ENCODE assay signal across 8 mouse cellular contexts in genomic region chr5:36226296-36226695, GRCm38 (mm10). TPM values are rescaled to one million over a fixed set of nuclear protein-coding genes. Genes with fewer than 3 reads are reported as not detected.
DNase-seq lines count a peak whose midpoint lies in the region; ATAC-seq and TF ChIP-seq lines count a peak whose summit lies in the region.

No protein-coding gene starts in this region.

- no peak overlapping the region for H3K4me2 ChIP-seq in hindbrain, embryonic 11.5 days (replicated peaks; ENCODE audit: low read depth, low read length)
- no peak overlapping the region for H3K4me2 ChIP-seq in hindbrain, embryonic 12.5 days (replicated peaks)
- H3K4me2 ChIP-seq in limb, embryonic 14.5 days (replicated peaks; ENCODE audit: low read depth, low read length, severe bottlenecking): no peak overlapping the region
- no peak overlapping the region for H3K4me2 ChIP-seq in liver, embryonic 11.5 days

- peaks cover 7% of the 10 kb centered on the region; the same call in 1 of the 2 replicates for H3K4me1 ChIP-seq in hindbrain, embryonic 11.5 days (replicated peaks; ENCODE audit: control insufficient read depth, insufficient read depth, low read length)
- peaks cover 69% of the 10 kb centered on the region for H3K4me1 ChIP-seq in hindbrain, embryonic 12.5 days
- peaks cover 28% of the 10 kb centered on the region for H3K4me1 ChIP-seq in limb, embryonic 14.5 days (ENCODE audit: control insufficient read depth, insufficient read depth, low read length)
- H3K4me1 ChIP-seq in liver, embryonic 11.5 days (replicated peaks; ENCODE audit: control insufficient read depth, insufficient read depth, low read length): no peaks in the 10 kb centered on the region; the same call in 1 of the 2 replicates

- WGBS in hindbrain, embryonic 11.5 days: 72% methylated on average over 11 of the region's 11 CpGs
- 71% methylated on average over 11 of the region's 11 CpGs for WGBS in hindbrain, embryonic 12.5 days
- WGBS in limb, embryonic 14.5 days: 36% methylated on average over 11 of the region's 11 CpGs
- 79% methylated on average over 11 of the region's 11 CpGs for WGBS in liver, embryonic 11.5 days

- no peaks in the 10 kb centered on the region for H3K36me3 ChIP-seq in hindbrain, embryonic 11.5 days (ENCODE audit: control insufficient read depth, insufficient read depth, low read length)
- no peaks in the 10 kb centered on the region for H3K36me3 ChIP-seq in hindbrain, embryonic 12.5 days
- peaks cover 4% of the 10 kb centered on the region for H3K36me3 ChIP-seq in limb, embryonic 14.5 days (ENCODE audit: control insufficient read depth, insufficient read depth, low read length)
- H3K36me3 ChIP-seq in liver, embryonic 11.5 days (ENCODE audit: control insufficient read depth, insufficient read depth, low read length): no peaks in the 10 kb centered on the region

- no peaks in the 10 kb centered on the region for H3K27me3 ChIP-seq in hindbrain, embryonic 11.5 days (ENCODE audit: control insufficient read depth, insufficient read depth, low read length)
- H3K27me3 ChIP-seq in hindbrain, embryonic 12.5 days: peaks cover 3% of the 10 kb centered on the region; the same call in 1 of the 2 replicates
- no peaks in the 10 kb centered on the region for H3K27me3 ChIP-seq in limb, embryonic 14.5 days (ENCODE audit: control insufficient read depth, insufficient read depth, low read length)
- H3K27me3 ChIP-seq in liver, embryonic 11.5 days (replicated peaks; ENCODE audit: control insufficient read depth, insufficient read depth, low read length): no peaks in the 10 kb centered on the region

- H3K9me3 ChIP-seq in hindbrain, embryonic 11.5 days (ENCODE audit: control insufficient read depth, low read length): no peaks in the 10 kb centered on the region
- H3K9me3 ChIP-seq in hindbrain, embryonic 12.5 days (replicated peaks): no peaks in the 10 kb centered on the region
- H3K9me3 ChIP-seq in limb, embryonic 14.5 days (ENCODE audit: control insufficient read depth, low read length): no peaks in the 10 kb centered on the region
- H3K9me3 ChIP-seq in liver, embryonic 11.5 days (ENCODE audit: control insufficient read depth, low read length): no peaks in the 10 kb centered on the region

- H3K27ac ChIP-seq in hindbrain, embryonic 11.5 days (ENCODE audit: low read depth, low read length): no peak overlapping the region
- H3K27ac ChIP-seq in hindbrain, embryonic 12.5 days: no peak overlapping the region
- peak overlapping the region; percentile 86 for H3K27ac ChIP-seq in limb, embryonic 14.5 days (replicated peaks; ENCODE audit: low read depth, low read length)
- H3K27ac ChIP-seq in liver, embryonic 11.5 days (ENCODE audit: low read depth, low read length): no peak overlapping the region

- no peak for ATAC-seq in hindbrain, embryonic 11.5 days (ENCODE audit: low FRiP score)
- ATAC-seq in hindbrain, embryonic 12.5 days (ENCODE audit: low FRiP score): no peak
- peak; percentile 85 for ATAC-seq in frontal cortex, adult (ENCODE audit: low TSS enrichment)
- ATAC-seq in limb, embryonic 14.5 days (ENCODE audit: low FRiP score, low read depth): peak; percentile 77
- no peak for ATAC-seq in liver, embryonic 11.5 days (replicated peaks; ENCODE audit: low FRiP score)
- ATAC-seq in monocyte, adult 5-6 weeks (replicated peaks; ENCODE audit: insufficient number of reproducible peaks, low FRiP score, low TSS enrichment, poor library complexity, severe bottlenecking): no peak

- peak overlapping the region; percentile 12; the same call in 1 of the 2 replicates for H3K9ac ChIP-seq in hindbrain, embryonic 11.5 days (ENCODE audit: low read depth, low read length)
- H3K9ac ChIP-seq in hindbrain, embryonic 12.5 days: no peak overlapping the region
- H3K9ac ChIP-seq in limb, embryonic 14.5 days (ENCODE audit: low read depth, low read length, severe bottlenecking): peak overlapping the region; percentile 32
- no peak overlapping the region for H3K9ac ChIP-seq in liver, embryonic 11.5 days (ENCODE audit: low read depth, low read length)

- H3K4me3 ChIP-seq in hindbrain, embryonic 11.5 days (ENCODE audit: low read depth, low read length): no peak overlapping the region
- H3K4me3 ChIP-seq in hindbrain, embryonic 12.5 days: no peak overlapping the region
- no peak overlapping the region for H3K4me3 ChIP-seq in limb, embryonic 14.5 days (replicated peaks; ENCODE audit: low read length)
- no peak overlapping the region for H3K4me3 ChIP-seq in liver, embryonic 11.5 days (ENCODE audit: low read depth, low read length)

- no peak for TF ChIP-seq POLR2A in limb, embryonic 14.5 days (IDR thresholded peaks at IDR 0.05; ENCODE audit: borderline replicate concordance, extremely low read depth, insufficient read depth, insufficient read length)

- DNase-seq in hindbrain, embryonic 11.5 days (ENCODE audit: low spot score): no peak
- peak; percentile 89 for DNase-seq in Muller cell, postnatal 12 days (ENCODE audit: inconsistent ontology term)
- peak; percentile 64 for DNase-seq in limb, embryonic 14.5 days (ENCODE audit: low spot score)
- DNase-seq in cerebellum, adult 9-11 months: no peak
- DNase-seq in liver, embryonic 11.5 days (ENCODE audit: low spot score): no peak

RNA-seq across cellular contexts. Expression of gene Psapl1, which starts 22.5 kb away (rescaled TPM):
- 0.17 TPM in 1 of 2 replicates, not detected in the other for polyA plus RNA-seq in hindbrain, embryonic 11.5 days (2014; fragmentation: Nextera tagmentation; extraction: Ambion mirVana)
- polyA plus RNA-seq in hindbrain, embryonic 12.5 days (2016; fragmentation: Nextera tagmentation; extraction: Ambion mirVana): 0.08 TPM in 1 of 2 replicates, not detected in the other
- polyA plus RNA-seq in limb, embryonic 14.5 days (2012; rRNA removed): 0.81 and 1.2 TPM in 2 replicates
- polyA plus RNA-seq in limb, embryonic 14.5 days (2014; fragmentation: Nextera tagmentation; extraction: Ambion mirVana): 4.5 and 7.3 TPM in 2 replicates
- polyA plus RNA-seq in liver, embryonic 11.5 days (2014; fragmentation: Nextera tagmentation; extraction: Ambion mirVana): 0.07 TPM in 1 of 2 replicates, not detected in the other
- not detected in 3 replicates for total RNA-seq in monocyte, adult 5-6 weeks (2017)

Comparison
In these comparisons a context has a peak if more than half of its experiments do, and no peak if none do; other contexts are left out.
1. H3K9ac ChIP-seq: peak in hindbrain, embryonic 11.5 days (single experiment) and limb, embryonic 14.5 days (single experiment); none in hindbrain, embryonic 12.5 days (single experiment) and liver, embryonic 11.5 days (single experiment).
2. ATAC-seq: peak in frontal cortex, adult (single experiment) and limb, embryonic 14.5 days (single experiment); none in hindbrain, embryonic 11.5 days (single experiment), hindbrain, embryonic 12.5 days (single experiment), liver, embryonic 11.5 days (single experiment) and monocyte, adult 5-6 weeks (single experiment).
3. DNase-seq: peak in Muller cell, postnatal 12 days (single experiment) and limb, embryonic 14.5 days (single experiment); none in hindbrain, embryonic 11.5 days (single experiment), cerebellum, adult 9-11 months (single experiment) and liver, embryonic 11.5 days (single experiment).